Mouse (Mus musculus): Measurements from ENCODE around the gene Fzr1. TPM values are rescaled to one million over a fixed set of nuclear protein-coding genes. Genes with fewer than 3 reads are reported as not detected.

Gene Fzr1
- polyA plus RNA-seq, 1 experiment from 2014 or later = 136 TPM

GRCm38 (mm10) chr10:81385603-81386306 lies 7.4 kb upstream of the Fzr1 start:
- H3K4me2 ChIP-seq (replicated peaks) = peak overlapping the region; percentile 95
- H3K9ac ChIP-seq = peak overlapping the region; percentile 73; the same call in 1 of the 2 replicates
- H3K4me3 ChIP-seq = peak overlapping the region; percentile 74; the same call in 1 of the 2 replicates

GRCm38 (mm10) chr10:81384605-81384982 lies 6.3 kb upstream of the Fzr1 start:
- Histone ChIP-seq H3K27ac (peak overlapping the region; percentile 51; the same call in 1 of the 2 replicates), H3K4me1 (peaks cover 16% of the 10 kb centered on the region), H3K9me3 (no peaks in the 10 kb centered on the region), H3K4me2 (replicated peaks) (peak overlapping the region; percentile 95), H3K27me3 (replicated peaks) (no peaks in the 10 kb centered on the region), H3K9ac (peak overlapping the region; percentile 73), H3K36me3 (peaks cover 30% of the 10 kb centered on the region), H3K4me3 (peak overlapping the region; percentile 74)
- WGBS = 1% methylated on average over 19 of the region's 19 CpGs
- ATAC-seq (ENCODE audit: low FRiP score, low read depth) = peak; percentile 23; the same call in 1 of the 2 replicates

More at GRCm38 (mm10) chr10:81385603-81386306, 7.4 kb upstream of the Fzr1 start:
- H3K4me1 ChIP-seq = peaks cover 21% of the 10 kb centered on the region
- peaks cover 30% of the 10 kb centered on the region for H3K36me3 ChIP-seq
- H3K27me3 ChIP-seq (replicated peaks) = no peaks in the 10 kb centered on the region
- ATAC-seq (ENCODE audit: low FRiP score, low read depth) = no peak
- no peaks in the 10 kb centered on the region for H3K9me3 ChIP-seq
- H3K27ac ChIP-seq = no peak overlapping the region
- WGBS = 84% methylated on average over 22 of the region's 22 CpGs

- WGBS = 10% methylated on average over 54 of the region's 54 CpGs
- no peaks in the 10 kb centered on the region for H3K9me3 ChIP-seq
These were observed 5.7 kb upstream of the Fzr1 start, which contains the start of the genes Dohh and Gm48551 for GRCm38 (mm10) chr10:81383802-81384604. Gene Dohh (plus strand): TSS chr10:81384428. Gene Gm48551 (plus strand): TSS chr10:81384466.

GRCm38 (mm10) chr10:81382039-81382438 lies 3.7 kb upstream of the Fzr1 start:
- H3K27ac ChIP-seq = no peak overlapping the region

More at GRCm38 (mm10) chr10:81383802-81384604, 5.7 kb upstream of the Fzr1 start, which contains the start of the genes Dohh and Gm48551:
- peak within 1 kb of the TSS; percentile 51; the same call in 1 of the 2 replicates for H3K27ac ChIP-seq
- peak; percentile 94 for ATAC-seq (ENCODE audit: low FRiP score, low read depth)
- peak within 1 kb of the TSS; percentile 73 for H3K9ac ChIP-seq
- H3K4me3 ChIP-seq = peak within 1 kb of the TSS; percentile 74
- H3K4me1 ChIP-seq = peaks cover 16% of the 10 kb centered on the region
- H3K27me3 ChIP-seq (replicated peaks) = no peaks in the 10 kb centered on the region
- peaks cover 30% of the 10 kb centered on the region for H3K36me3 ChIP-seq
- H3K4me2 ChIP-seq (replicated peaks) = peak within 1 kb of the TSS; percentile 95

GRCm38 (mm10) chr10:81379809-81380378 lies 1.6 kb upstream of the Fzr1 start:
- 94% methylated on average over 6 of the region's 6 CpGs for WGBS

More at GRCm38 (mm10) chr10:81382039-81382438, 3.7 kb upstream of the Fzr1 start:
- Histone ChIP-seq H3K4me3 (no peak overlapping the region), H3K4me1 (peaks cover 25% of the 10 kb centered on the region), H3K27me3 (replicated peaks) (no peaks in the 10 kb centered on the region), H3K4me2 (replicated peaks) (no peak overlapping the region), H3K9me3 (no peaks in the 10 kb centered on the region), H3K9ac (no peak overlapping the region), H3K36me3 (peaks cover 14% of the 10 kb centered on the region)
- ATAC-seq (ENCODE audit: low FRiP score, low read depth) = no peak
- WGBS = 82% methylated on average over 5 of the region's 5 CpGs

GRCm38 (mm10) chr10:81379183-81379553 lies 852 bp upstream of the Fzr1 start:
- Histone ChIP-seq H3K9me3 (no peaks in the 10 kb centered on the region), H3K4me2 (replicated peaks) (peak overlapping the region; percentile 84), H3K4me1 (peaks cover 20% of the 10 kb centered on the region), H3K4me3 (peak overlapping the region; percentile 85), H3K27ac (peak overlapping the region; percentile 53; the same call in 1 of the 2 replicates), H3K9ac (peak overlapping the region; percentile 49), H3K27me3 (replicated peaks) (no peaks in the 10 kb centered on the region), H3K36me3 (peaks cover 9% of the 10 kb centered on the region)
- peak; percentile 9; the same call in 1 of the 2 replicates for ATAC-seq (ENCODE audit: low FRiP score, low read depth)
- 57% methylated on average over 3 of the region's 3 CpGs for WGBS

More at GRCm38 (mm10) chr10:81379809-81380378, 1.6 kb upstream of the Fzr1 start:
- no peak overlapping the region for H3K4me2 ChIP-seq (replicated peaks)
- H3K4me3 ChIP-seq = no peak overlapping the region
- peaks cover 5% of the 10 kb centered on the region for H3K36me3 ChIP-seq
- ATAC-seq (ENCODE audit: low FRiP score, low read depth) = no peak
- H3K4me1 ChIP-seq = peaks cover 22% of the 10 kb centered on the region
- H3K9me3 ChIP-seq = no peaks in the 10 kb centered on the region
- no peak overlapping the region for H3K27ac ChIP-seq
- H3K9ac ChIP-seq = no peak overlapping the region
- no peaks in the 10 kb centered on the region for H3K27me3 ChIP-seq (replicated peaks)

- H3K4me1 ChIP-seq = peaks cover 20% of the 10 kb centered on the region
- peak overlapping the region; percentile 49 for H3K9ac ChIP-seq
- no peaks in the 10 kb centered on the region for H3K9me3 ChIP-seq
- H3K36me3 ChIP-seq = peaks cover 14% of the 10 kb centered on the region
- no peaks in the 10 kb centered on the region for H3K27me3 ChIP-seq (replicated peaks)
- ATAC-seq (ENCODE audit: low FRiP score, low read depth) = peak; percentile 98
- under 1% methylated on average over 46 of the region's 46 CpGs for WGBS
- peak overlapping the region; percentile 85 for H3K4me3 ChIP-seq
- peak overlapping the region; percentile 53 for H3K27ac ChIP-seq
- peak overlapping the region; percentile 84 for H3K4me2 ChIP-seq (replicated peaks)
These were observed 352 bp upstream of the Fzr1 start for GRCm38 (mm10) chr10:81378553-81379182.

GRCm38 (mm10) chr10:81377362-81377664 lies 1.0 kb downstream of the Fzr1 start:
- H3K4me2 ChIP-seq (replicated peaks) = peak overlapping the region; percentile 84
- H3K4me1 ChIP-seq = peaks cover 20% of the 10 kb centered on the region
- peak overlapping the region; percentile 85 for H3K4me3 ChIP-seq
- 0 out of 2 replicates have a peak, but pooled peaks cover 3% of the 10 kb centered on the region for H3K27me3 ChIP-seq (replicated peaks)
- 67% methylated on average over 2 of the region's 2 CpGs for WGBS
- H3K9me3 ChIP-seq = no peaks in the 10 kb centered on the region
- no peak for ATAC-seq (ENCODE audit: low FRiP score, low read depth)
- no peak overlapping the region for H3K27ac ChIP-seq
- H3K36me3 ChIP-seq = peaks cover 27% of the 10 kb centered on the region
- H3K9ac ChIP-seq = peak overlapping the region; percentile 92

- WGBS = 42% methylated on average over 6 of the region's 6 CpGs
- H3K9me3 ChIP-seq = no peaks in the 10 kb centered on the region
- H3K27ac ChIP-seq = no peak overlapping the region
- H3K9ac ChIP-seq = peak overlapping the region; percentile 92
- ATAC-seq (ENCODE audit: low FRiP score, low read depth) = no peak
- peaks cover 32% of the 10 kb centered on the region for H3K36me3 ChIP-seq
- peak overlapping the region; percentile 84 for H3K4me2 ChIP-seq (replicated peaks)
- peak overlapping the region; percentile 85 for H3K4me3 ChIP-seq
- peaks cover 20% of the 10 kb centered on the region for H3K4me1 ChIP-seq
- 0 out of 2 replicates have a peak, but pooled peaks cover 3% of the 10 kb centered on the region for H3K27me3 ChIP-seq (replicated peaks)
These were observed 1.6 kb downstream of the Fzr1 start for GRCm38 (mm10) chr10:81376561-81377361.

- Histone ChIP-seq H3K4me2 (replicated peaks) (0 out of 2 replicates have a peak overlapping the region, but pooled peaks have one; percentile 3), H3K9me3 (no peaks in the 10 kb centered on the region), H3K4me3 (no peak overlapping the region), H3K27me3 (replicated peaks) (0 out of 2 replicates have a peak, but pooled peaks cover 3% of the 10 kb centered on the region), H3K36me3 (peaks cover 47% of the 10 kb centered on the region), H3K9ac (no peak overlapping the region), H3K27ac (no peak overlapping the region), H3K4me1 (peaks cover 20% of the 10 kb centered on the region)
- 94% methylated on average over 10 of the region's 10 CpGs for WGBS
- no peak for ATAC-seq (ENCODE audit: low FRiP score, low read depth)
These were observed 3.0 kb downstream of the Fzr1 start for GRCm38 (mm10) chr10:81375322-81375721.

- Histone ChIP-seq H3K9ac (no peak overlapping the region), H3K27me3 (replicated peaks) (peaks cover 25% of the 10 kb centered on the region), H3K27ac (no peak overlapping the region), H3K4me1 (peaks cover 41% of the 10 kb centered on the region), H3K4me3 (no peak overlapping the region), H3K9me3 (no peaks in the 10 kb centered on the region), H3K36me3 (peaks cover 62% of the 10 kb centered on the region), H3K4me2 (replicated peaks) (no peak overlapping the region)
- no peak for ATAC-seq (ENCODE audit: low FRiP score, low read depth)
- 67% methylated on average over 6 of the region's 6 CpGs for WGBS
These were observed 11.2 kb downstream of the Fzr1 start for GRCm38 (mm10) chr10:81367207-81367495.
